Mouse (Mus musculus) liver, adult 2 months (tissue): Measurements from ENCODE around the gene Bbs9. TPM values are rescaled to one million over a fixed set of nuclear protein-coding genes. Genes with fewer than 3 reads are reported as not detected.

Experiments
- DNase-seq: peaks from one replicate; pipeline ENCODE4 v3.0.0-alpha.2; 2011; ENCODE audit warnings: low read depth, low spot score; ENCODE audit errors: extremely low read depth
- H3K27ac ChIP-seq: fragments of 200-500 bp; replicated peaks from 2 replicates; pipeline ENCODE4 v1.5.1; 2012; ENCODE audit warnings: low read depth, mild to moderate bottlenecking, control low read depth, inconsistent platforms, low read length; ENCODE audit not compliant: insufficient read depth
- H3K27me3 ChIP-seq: fragments of 200-500 bp; 2 replicates; pipeline ENCODE4 v1.6.1; 2012; ENCODE audit warnings: mild to moderate bottlenecking, moderate library complexity, low read length, inconsistent platforms; ENCODE audit not compliant: control insufficient read depth, insufficient read depth
- H3K36me3 ChIP-seq: fragments of 200-500 bp; 2 replicates; pipeline ENCODE4 v1.6.1; 2012; ENCODE audit warnings: low read length, inconsistent platforms; ENCODE audit not compliant: control insufficient read depth, insufficient read depth
- H3K4me1 ChIP-seq: fragments of 200-500 bp; 2 replicates; pipeline ENCODE4 v1.6.1; 2011; ENCODE audit warnings: low read length; ENCODE audit not compliant: control insufficient read depth, insufficient read depth
- H3K4me3 ChIP-seq: fragments of 200-500 bp; 2 replicates; pipeline ENCODE4 v1.5.1; 2011; ENCODE audit warnings: low read depth, mild to moderate bottlenecking, control low read depth, low read length, moderate library complexity; ENCODE audit not compliant: insufficient read depth
- H3K79me2 ChIP-seq: fragments of 200-500 bp; 2 replicates; pipeline ENCODE4 v1.6.1; 2012; ENCODE audit warnings: inconsistent platforms, mild to moderate bottlenecking, low read length, moderate library complexity; ENCODE audit not compliant: control insufficient read depth, insufficient read depth
- H3K9ac ChIP-seq: fragments of 200-500 bp; 2 replicates; pipeline ENCODE4 v1.6.1; 2012; ENCODE audit warnings: low read depth, mild to moderate bottlenecking, control low read depth, inconsistent platforms, low read length
- CTCF ChIP-seq: fragments of 200-500 bp; IDR thresholded peaks from 2 replicates; pipeline ENCODE4 v1.5.1; 2011; ENCODE audit warnings: low read depth, low read length, control low read depth
- POLR2A ChIP-seq: fragments of 200-500 bp; IDR thresholded peaks from 2 replicates; pipeline ENCODE4 v1.6.1; 2011; ENCODE audit warnings: low read length, control low read depth; ENCODE audit not compliant: insufficient read depth; ENCODE audit errors: extremely low read depth
- WGBS: fragments of 180-500 bp; shearing (Covaris S2); methylation state at CpG from one replicate; pipeline ENCODE4 v1.1.7; 2018; 5-methylcytosine and 5-hydroxymethylcytosine counted together
- polyA plus RNA-seq: library from polyadenylated mRNA; depleted of rRNA; stranded (reverse); fragments of >200 nt; gene quantifications from 2 replicates; pipeline ENCODE4 v1.2.3, GENCODE M21; 2012
- total RNA-seq: library from RNA; depleted of rRNA; stranded (reverse); fragments of >200 nt; gene quantifications from 2 replicates; pipeline ENCODE4 v1.2.3, GENCODE M21; 2014

Bbs9 gene
- total and polyA plus RNA-seq, 2 experiments: 3.3 to 8.0 TPM

DNA sequence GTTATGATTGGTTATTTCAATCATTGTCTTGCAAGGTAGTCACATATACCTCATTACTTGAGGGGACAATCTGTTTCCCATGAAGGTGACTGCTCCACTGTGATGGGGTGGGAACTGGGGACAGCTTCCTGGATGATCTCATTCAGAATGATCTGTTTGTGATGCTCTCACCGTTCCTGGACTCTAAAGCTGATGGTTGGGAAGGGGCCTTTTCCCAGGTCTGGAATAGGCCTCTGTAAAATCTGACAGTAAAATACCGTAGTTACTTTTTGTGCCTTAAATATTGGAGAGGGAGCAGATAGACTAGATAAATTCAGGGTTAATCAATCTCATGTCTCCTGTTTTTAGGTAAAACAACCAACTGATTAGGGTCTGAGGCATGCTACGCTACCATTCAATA is 5.9 kb upstream of the Bbs9 start, which contains the start of gene Rp9:
TSS of gene Rp9 (minus strand) at position 101 of the 400 bp plus-strand sequence.
- Histone ChIP-seq H3K79me2 (peaks cover 10% of the 10 kb centered on the region; the same call in 1 of the 2 replicates), H3K27ac (no peak within 1 kb of the TSS), H3K36me3 (no peaks in the 10 kb centered on the region), H3K4me1 (no peaks in the 10 kb centered on the region), H3K4me3 (peak within 1 kb of the TSS; percentile 55; the same call in 1 of the 2 replicates), H3K27me3 (no peaks in the 10 kb centered on the region), H3K9ac (no peak within 1 kb of the TSS; the same call in 1 of the 2 replicates)
- WGBS: 92% methylated on average over 3 of the region's 3 CpGs
- no peak for TF ChIP-seq CTCF
- TF ChIP-seq POLR2A: no peak
- no peak for DNase-seq

DNA sequence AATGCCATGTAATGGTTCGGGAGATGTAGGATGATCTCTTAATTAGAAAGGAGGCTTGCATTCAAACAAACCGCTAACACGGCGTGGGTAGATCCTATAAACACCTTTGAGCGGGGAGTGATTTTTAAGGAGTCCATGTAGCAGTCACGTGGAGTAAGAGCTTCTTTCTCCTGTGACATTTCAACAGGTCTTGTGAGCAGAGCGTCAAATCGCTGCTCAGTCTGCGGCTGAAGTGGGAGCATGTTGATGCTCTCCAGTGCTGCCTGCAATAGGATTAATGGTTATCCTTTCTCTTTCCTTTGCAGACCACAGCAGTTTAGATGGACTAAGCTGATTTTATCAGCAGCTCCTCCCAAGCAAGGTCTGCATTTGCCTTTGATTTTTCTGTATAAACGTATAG is 750 bp downstream of the Bbs9 start:
- Histone ChIP-seq H3K27ac (no peak overlapping the region), H3K27me3 (no peaks in the 10 kb centered on the region), H3K9ac (peak overlapping the region; percentile 50), H3K4me1 (no peaks in the 10 kb centered on the region; the same call in 1 of the 2 replicates), H3K79me2 (no peaks in the 10 kb centered on the region), H3K4me3 (peak overlapping the region; percentile 47), H3K36me3 (no peaks in the 10 kb centered on the region)
- peak; percentile 31 for DNase-seq
- TF ChIP-seq POLR2A (no peak), CTCF (no peak)
- 7% methylated on average over 10 of the region's 10 CpGs for WGBS

DNA sequence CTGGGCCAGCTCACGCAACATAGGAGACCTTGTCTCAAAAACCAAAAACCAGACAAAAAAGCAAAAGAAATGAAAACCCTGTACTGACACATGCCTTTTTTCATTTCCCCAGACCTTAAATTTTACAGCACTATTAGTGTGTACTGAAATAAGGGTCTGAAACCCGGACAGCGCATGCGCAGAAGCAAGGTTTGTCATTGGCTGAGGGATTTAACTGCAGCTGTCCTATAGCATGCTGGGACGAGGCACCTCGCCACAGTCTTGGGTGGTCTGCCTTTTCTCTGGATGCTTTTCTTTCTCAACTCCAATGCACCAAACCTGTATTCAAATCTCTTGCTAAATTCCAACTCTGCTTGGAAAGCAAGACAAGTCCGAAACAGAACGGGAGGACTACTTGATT is 3.4 kb downstream of the Bbs9 start:
- Histone ChIP-seq H3K27me3 (no peaks in the 10 kb centered on the region), H3K27ac (no peak overlapping the region), H3K79me2 (no peaks in the 10 kb centered on the region), H3K4me3 (no peak overlapping the region), H3K36me3 (no peaks in the 10 kb centered on the region), H3K9ac (no peak overlapping the region), H3K4me1 (no peaks in the 10 kb centered on the region; the same call in 1 of the 2 replicates)
- WGBS: 96% methylated on average over 8 of the region's 8 CpGs
- TF ChIP-seq POLR2A (no peak), CTCF (no peak)
- DNase-seq: no peak

DNA sequence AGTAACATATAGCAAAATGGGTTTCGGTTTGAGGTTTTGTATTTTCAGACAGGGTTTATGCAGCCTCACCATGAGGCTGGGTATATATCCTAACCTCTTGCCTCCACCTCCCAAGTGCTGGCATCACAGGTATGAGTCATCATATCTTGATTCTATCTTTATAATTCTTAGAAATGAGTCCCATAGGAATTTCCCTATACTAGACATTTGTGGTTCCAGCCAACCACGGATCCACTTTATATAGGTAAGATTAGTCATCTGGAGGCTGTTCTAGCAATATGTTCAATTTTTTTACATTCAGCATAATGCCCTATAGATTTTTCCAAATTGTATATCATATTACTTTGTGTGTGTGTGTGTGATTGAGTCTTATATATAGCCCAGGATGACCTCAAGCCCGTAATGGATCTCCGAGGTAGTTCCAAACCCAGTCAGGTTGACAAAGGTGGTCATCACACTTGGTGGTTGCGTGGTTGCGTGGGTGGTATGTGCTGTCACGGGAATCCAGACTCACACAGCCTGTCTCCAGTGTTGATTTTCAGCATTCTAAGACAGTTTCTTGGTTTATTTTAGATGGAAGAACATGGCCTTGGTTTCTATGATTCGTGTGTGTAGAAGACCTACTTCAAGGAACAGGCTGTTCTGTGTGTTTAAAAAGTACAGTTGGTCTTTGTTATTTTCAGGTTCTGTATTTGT is 8.5 kb downstream of the Bbs9 start:
- Histone ChIP-seq H3K36me3 (no peaks in the 10 kb centered on the region), H3K27me3 (no peaks in the 10 kb centered on the region), H3K4me3 (no peak overlapping the region), H3K4me1 (no peaks in the 10 kb centered on the region), H3K27ac (no peak overlapping the region), H3K79me2 (no peaks in the 10 kb centered on the region), H3K9ac (no peak overlapping the region)
- TF ChIP-seq CTCF: no peak
- TF ChIP-seq POLR2A: no peak
- WGBS: 96% methylated on average over 8 of the region's 8 CpGs
- no peak for DNase-seq

- no peak overlapping the region for H3K9ac ChIP-seq
- no peaks in the 10 kb centered on the region for H3K27me3 ChIP-seq
- WGBS: 63% methylated on average over 12 of the region's 12 CpGs
- TF ChIP-seq POLR2A: no peak
- TF ChIP-seq CTCF: no peak
- no peaks in the 10 kb centered on the region for H3K79me2 ChIP-seq
- peak; percentile 33 for DNase-seq
- H3K36me3 ChIP-seq: no peaks in the 10 kb centered on the region
- no peak overlapping the region for H3K27ac ChIP-seq
- no peak overlapping the region for H3K4me3 ChIP-seq
- no peaks in the 10 kb centered on the region for H3K4me1 ChIP-seq
Measured at GRCm38 (mm10) chr9:22484562-22485308, 9.2 kb downstream of the Bbs9 start.
